Mouse (Mus musculus): ENCODE results near the gene Camk2g. TPM values are rescaled to one million over a fixed set of nuclear protein-coding genes. Genes with fewer than 3 reads are reported as not detected.
A peak's percentile ranks its signal among the peaks of the same experiment; 100 is the strongest.

The Camk2g gene
- total and polyA plus RNA-seq, 3 experiments = 14.1 to 27.1 TPM; not detected in 1

- no peaks in the 10 kb centered on the region for H3K9me3 ChIP-seq (replicated peaks; ENCODE audit: insufficient read depth, low read length)
- H3K27me3 ChIP-seq (ENCODE audit: control insufficient read depth in 1 of 2, insufficient read depth in 2 of 2, low read length in 2 of 2) = no peaks in the 10 kb centered on the region
- TF ChIP-seq CHD1 (IDR thresholded peaks at IDR 0.05; ENCODE audit: low read depth, low read length) (no peak), SMC3 (IDR thresholded peaks at IDR 0.05; ENCODE audit: low read depth, low read length) (no peak), E2F4 (IDR thresholded peaks at IDR 0.05; ENCODE audit: borderline replicate concordance, low read depth, low read length) (no peak), POLR2AphosphoS5 (IDR thresholded peaks at IDR 0.05; ENCODE audit: borderline replicate concordance, low read depth, low read length) (no peak)
- DNase-seq (ENCODE audit: low read depth, low spot score) = no peak
- H3K9ac ChIP-seq (ENCODE audit: control insufficient read depth, low read depth, low read length, poor library complexity, severe bottlenecking) = no peak overlapping the region
- no peak overlapping the region for H3K27ac ChIP-seq (ENCODE audit: control insufficient read depth, low read depth, low read length)
- H3K4me3 ChIP-seq (ENCODE audit: control insufficient read depth in 1 of 2, insufficient read depth in 1 of 2, low read depth in 2 of 2, low read length in 2 of 2) = no peak overlapping the region
- H3K36me3 ChIP-seq (ENCODE audit: control insufficient read depth in 1 of 2, insufficient read depth in 2 of 2, low read length in 2 of 2) = peaks cover 0 to under 1% of the 10 kb centered on the region in 2 experiments; a peak in 2 of 4 replicates
- peaks cover 3% of the 10 kb centered on the region; the same call in 1 of the 2 replicates for H3K79me2 ChIP-seq (ENCODE audit: control insufficient read depth, insufficient read depth, low read length, poor library complexity)
- H3K4me1 ChIP-seq (ENCODE audit: control insufficient read depth in 1 of 2, insufficient read depth in 2 of 2, low read length in 2 of 2) = peaks cover 0 to under 1% of the 10 kb centered on the region in 2 experiments; a peak in 1 of 4 replicates
Observed at GRCm38 (mm10) chr14:20713832-20714231, 80.1 kb downstream of the Camk2g start.

GRCm38 (mm10) chr14:20708239-20708638, 85.6 kb downstream of the Camk2g start:
- H3K4me1 ChIP-seq (ENCODE audit: control insufficient read depth in 1 of 2, insufficient read depth in 2 of 2, low read length in 2 of 2) = peaks cover 3 to 10% of the 10 kb centered on the region in 2 experiments; a peak in 3 of 4 replicates
- DNase-seq (ENCODE audit: low read depth, low spot score) = peak; percentile 47
- H3K9ac ChIP-seq (ENCODE audit: control insufficient read depth, low read depth, low read length, poor library complexity, severe bottlenecking) = peak overlapping the region; percentile 67

GRCm38 (mm10) chr14:20707201-20708190, 86.4 kb downstream of the Camk2g start, which contains the start of gene Zswim8:
TSS of gene Zswim8 (plus strand) at chr14:20707552.
- H3K36me3 ChIP-seq (ENCODE audit: control insufficient read depth in 1 of 2, insufficient read depth in 2 of 2, low read length in 2 of 2) = peaks cover 0 to 12% of the 10 kb centered on the region in 2 experiments; a peak in 3 of 4 replicates
- H3K4me1 ChIP-seq (ENCODE audit: control insufficient read depth in 1 of 2, insufficient read depth in 2 of 2, low read length in 2 of 2) = peaks cover 3 to 10% of the 10 kb centered on the region in 2 experiments; a peak in 3 of 4 replicates
- no peak for TF ChIP-seq E2F4 (IDR thresholded peaks at IDR 0.05; ENCODE audit: borderline replicate concordance, low read depth, low read length)
- no peak for TF ChIP-seq UBTF (IDR thresholded peaks at IDR 0.05; ENCODE audit: borderline replicate concordance, insufficient read depth, low read depth, low read length)
- 0 out of 4 replicates have a peak, but pooled peaks of 1 of the 2 experiments have one; percentile 11 for TF ChIP-seq EP300 (IDR thresholded peaks at IDR 0.05; ENCODE audit: low read depth in 1 of 2, low read length in 2 of 2)
- TF ChIP-seq HCFC1 (IDR thresholded peaks at IDR 0.05; ENCODE audit: low read depth, low read length) = peak; percentile 91
- peak; percentile 77 for TF ChIP-seq MXI1 (IDR thresholded peaks at IDR 0.05; ENCODE audit: low read depth, low read length)
- TF ChIP-seq USF1 (IDR thresholded peaks at IDR 0.05; ENCODE audit: low read depth, low read length) = peak; percentile 81
- no peak for TF ChIP-seq MAFK (IDR thresholded peaks at IDR 0.05; ENCODE audit: borderline replicate concordance, low read depth, low read length)
- peak; percentile 78 for TF ChIP-seq ELF1 (IDR thresholded peaks at IDR 0.05; ENCODE audit: low read depth, low read length)
- peak; percentile 42; the same call in 1 of the 2 replicates for TF ChIP-seq TBP (IDR thresholded peaks at IDR 0.05; ENCODE audit: low read depth, low read length)
- peak; percentile 72 for TF ChIP-seq MYC (IDR thresholded peaks at IDR 0.05; ENCODE audit: low read depth, low read length)
- peak; percentile 79 for TF ChIP-seq MAX (IDR thresholded peaks at IDR 0.05; ENCODE audit: low read length)
- no peak for TF ChIP-seq CHD1 (IDR thresholded peaks at IDR 0.05; ENCODE audit: low read depth, low read length)
- no peak for TF ChIP-seq TAL1 (IDR thresholded peaks at IDR 0.05; ENCODE audit: low read length)
- TF ChIP-seq USF2 (IDR thresholded peaks at IDR 0.05; ENCODE audit: borderline replicate concordance in 1 of 2, insufficient read depth in 1 of 2, low read depth in 1 of 2, low read length in 2 of 2) = no peak
- TF ChIP-seq GABPA (IDR thresholded peaks at IDR 0.05; ENCODE audit: low read depth, low read length) = no peak
- TF ChIP-seq SIN3A (IDR thresholded peaks at IDR 0.05; ENCODE audit: low read length) = peak; percentile 98
- TF ChIP-seq KAT2A (conservative IDR thresholded peaks at IDR 0.05; ENCODE audit: low read depth, low read length) = peak; percentile 61; the same call in 1 of the 2 replicates

More at GRCm38 (mm10) chr14:20708239-20708638, 85.6 kb downstream of the Camk2g start:
- TF ChIP-seq JUND (IDR thresholded peaks at IDR 0.05; ENCODE audit: low read depth, low read length) (no peak), BHLHE40 (IDR thresholded peaks at IDR 0.05; ENCODE audit: borderline replicate concordance, low read depth, low read length) (peak; percentile 75), E2F4 (IDR thresholded peaks at IDR 0.05; ENCODE audit: borderline replicate concordance, low read depth, low read length) (no peak), USF1 (IDR thresholded peaks at IDR 0.05; ENCODE audit: low read depth, low read length) (peak; percentile 85), MAZ (IDR thresholded peaks at IDR 0.05; ENCODE audit: low read depth, low read length) (no peak), SIN3A (IDR thresholded peaks at IDR 0.05; ENCODE audit: low read length) (no peak; the same call in 1 of the 2 replicates), ZMIZ1 (IDR thresholded peaks at IDR 0.05; ENCODE audit: low read depth, low read length) (no peak)
- Histone ChIP-seq H3K79me2 (ENCODE audit: control insufficient read depth, insufficient read depth, low read length, poor library complexity) (peaks cover 21% of the 10 kb centered on the region), H3K27ac (ENCODE audit: control insufficient read depth, low read depth, low read length) (peak overlapping the region; percentile 17), H3K36me3 (ENCODE audit: control insufficient read depth in 1 of 2, insufficient read depth in 2 of 2, low read length in 2 of 2) (peaks cover 0 to 12% of the 10 kb centered on the region in 2 experiments; a peak in 3 of 4 replicates), H3K4me3 (ENCODE audit: control insufficient read depth in 1 of 2, insufficient read depth in 1 of 2, low read depth in 2 of 2, low read length in 2 of 2) (peak overlapping the region; percentile 68 to 71), H3K9me3 (replicated peaks; ENCODE audit: insufficient read depth, low read length) (no peaks in the 10 kb centered on the region), H3K27me3 (ENCODE audit: control insufficient read depth in 1 of 2, insufficient read depth in 2 of 2, low read length in 2 of 2) (no peaks in the 10 kb centered on the region)

More at GRCm38 (mm10) chr14:20707201-20708190, 86.4 kb downstream of the Camk2g start, which contains the start of gene Zswim8:
- H3K27ac ChIP-seq (ENCODE audit: control insufficient read depth, low read depth, low read length) = peak within 1 kb of the TSS; percentile 46
- no peaks in the 10 kb centered on the region for H3K9me3 ChIP-seq (replicated peaks; ENCODE audit: insufficient read depth, low read length)
- H3K79me2 ChIP-seq (ENCODE audit: control insufficient read depth, insufficient read depth, low read length, poor library complexity) = peaks cover 27% of the 10 kb centered on the region
- no peaks in the 10 kb centered on the region for H3K27me3 ChIP-seq (ENCODE audit: control insufficient read depth in 1 of 2, insufficient read depth in 2 of 2, low read length in 2 of 2)
- DNase-seq (ENCODE audit: low read depth, low spot score) = peak; percentile 88
- peak within 1 kb of the TSS; percentile 67 for H3K9ac ChIP-seq (ENCODE audit: control insufficient read depth, low read depth, low read length, poor library complexity, severe bottlenecking)
- peak within 1 kb of the TSS; percentile 68 to 71 for H3K4me3 ChIP-seq (ENCODE audit: control insufficient read depth in 1 of 2, insufficient read depth in 1 of 2, low read depth in 2 of 2, low read length in 2 of 2)
